Mouse (Mus musculus) kidney, postnatal 0 days (tissue): Measurements from ENCODE around the gene 1810049J17Rik. TPM values are rescaled to one million over a fixed set of nuclear protein-coding genes. Genes with fewer than 3 reads are reported as not detected.

Experiments used
- ATAC-seq: fragments of 200-750 bp; cut with Nextera tagmentation; replicated peaks from 2 replicates; pipeline ENCODE4 v1.8.0; 2017; ENCODE audit warnings: low read depth, moderate number of reproducible peaks, moderate TSS enrichment, moderate library complexity; ENCODE audit not compliant: low FRiP score
- DNase-seq: peaks from one replicate; pipeline ENCODE4 v3.0.0-alpha.2; 2016; ENCODE audit warnings: low spot score
- H3K27ac ChIP-seq: fragments of 300-500 bp; sonication (generic); 2 replicates; pipeline ENCODE4 v1.5.1; 2014; ENCODE audit warnings: mild to moderate bottlenecking
- H3K27me3 ChIP-seq: fragments of 300-500 bp; sonication (generic); 2 replicates; pipeline ENCODE4 v1.6.1; 2014; ENCODE audit warnings: low read length, mixed read lengths; ENCODE audit not compliant: insufficient read depth
- H3K36me3 ChIP-seq: fragments of 300-500 bp; sonication (generic); 2 replicates; pipeline ENCODE4 v1.6.1; 2014; ENCODE audit warnings: low read length, mixed read lengths; ENCODE audit not compliant: insufficient read depth
- H3K4me1 ChIP-seq: fragments of 300-500 bp; sonication (generic); replicated peaks from 2 replicates; pipeline ENCODE4 v1.6.1; 2014; ENCODE audit warnings: antibody characterized with exemption, low read length, mixed read lengths; ENCODE audit not compliant: insufficient read depth
- H3K4me2 ChIP-seq: fragments of 300-500 bp; sonication (generic); 2 replicates; pipeline ENCODE4 v1.6.1; 2014; ENCODE audit warnings: mild to moderate bottlenecking, low read length, moderate library complexity, mixed read lengths
- H3K4me3 ChIP-seq: fragments of 300-500 bp; sonication (generic); replicated peaks from 2 replicates; pipeline ENCODE4 v1.5.1; 2014; ENCODE audit warnings: low read depth, low read length
- H3K9ac ChIP-seq: fragments of 300-500 bp; sonication (generic); 2 replicates; pipeline ENCODE4 v1.6.1; 2014; ENCODE audit warnings: low read depth, low read length
- H3K9me3 ChIP-seq: fragments of 300-500 bp; sonication (generic); replicated peaks from 2 replicates; pipeline ENCODE4 v1.6.1; 2016; ENCODE audit warnings: low read length, inconsistent platforms, mixed read lengths
- CTCF ChIP-seq: IDR thresholded peaks from 2 replicates; pipeline ENCODE4 v1.5.1; 2016; ENCODE audit warnings: antibody characterized with exemption, low read depth, mild to moderate bottlenecking, moderate library complexity
- WGBS: fragments of 180-500 bp; shearing (Covaris S2); extraction: QIAGEN DNeasy Blood & Tissue Kit; methylation state at CpG from one replicate; pipeline ENCODE4 v1.1.7; 2014; 5-methylcytosine and 5-hydroxymethylcytosine counted together
- polyA plus RNA-seq: library from polyadenylated mRNA; unstranded; fragments of >200 nt; fragmentation: Nextera tagmentation; extraction: Ambion mirVana; gene quantifications from 2 replicates; pipeline ENCODE4 v1.2.1, GENCODE M21; 2015

1810049J17Rik gene
- polyA plus RNA-seq, 1 experiment from 2014 or later: 0.45 TPM

GRCm38 (mm10) chr15:12321091-12321787, 460 bp downstream of the 1810049J17Rik start, which contains the start of gene Golph3:
Gene Golph3 (plus strand): TSS chr15:12321450.
- Histone ChIP-seq H3K27me3 (no peaks in the 10 kb centered on the region), H3K9me3 (no peaks in the 10 kb centered on the region), H3K36me3 (no peaks in the 10 kb centered on the region), H3K4me3 (peak within 1 kb of the TSS; percentile 100), H3K4me2 (peak within 1 kb of the TSS; percentile 81), H3K4me1 (peaks cover 7% of the 10 kb centered on the region), H3K9ac (peak within 1 kb of the TSS; percentile 99), H3K27ac (peak within 1 kb of the TSS; percentile 98)
- DNase-seq (peak; percentile 97), ATAC-seq (peak; percentile 94)
- TF ChIP-seq CTCF: no peak
- WGBS: 1% methylated on average over 55 of the region's 74 CpGs

DNA sequence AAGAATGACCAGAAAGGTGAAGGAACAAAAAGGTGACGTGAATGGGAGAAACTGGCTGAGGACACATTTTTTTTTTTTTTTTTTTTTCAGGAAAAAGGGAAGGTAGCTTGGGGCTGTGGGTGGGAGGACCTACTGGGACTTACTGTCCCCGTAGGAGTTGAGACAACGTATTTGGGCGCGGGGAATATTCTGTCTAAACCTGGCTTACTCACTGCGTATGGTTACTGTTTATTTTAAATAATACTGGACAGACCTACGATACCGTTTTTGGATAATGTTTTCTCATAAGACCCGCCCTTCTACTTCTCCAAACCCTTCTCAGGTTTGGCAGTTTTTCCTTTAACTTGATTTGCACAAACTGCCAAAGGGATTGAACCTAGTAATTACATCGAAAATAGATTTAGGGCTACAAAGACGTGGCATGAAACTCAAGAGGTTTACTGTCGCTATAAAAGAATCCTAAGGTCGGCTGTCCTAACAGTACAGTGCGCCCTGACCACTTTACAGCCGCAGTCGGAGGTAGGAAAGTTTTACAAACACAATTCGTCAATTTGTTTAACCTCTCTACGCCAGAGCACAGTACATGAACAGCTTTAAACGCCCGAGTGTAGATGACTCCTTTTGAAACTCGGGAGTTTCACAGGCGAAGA, 1.1 kb downstream of the 1810049J17Rik start:
- peak; percentile 37 for DNase-seq
- ATAC-seq: no peak

GRCm38 (mm10) chr15:12319889-12320288, 1.8 kb downstream of the 1810049J17Rik start:
- Histone ChIP-seq H3K4me3 (no peak overlapping the region), H3K27me3 (no peaks in the 10 kb centered on the region), H3K4me2 (peak overlapping the region; percentile 81; the same call in 1 of the 2 replicates), H3K9ac (no peak overlapping the region), H3K9me3 (no peaks in the 10 kb centered on the region), H3K36me3 (no peaks in the 10 kb centered on the region), H3K27ac (no peak overlapping the region), H3K4me1 (peaks cover 7% of the 10 kb centered on the region)
- no peak for TF ChIP-seq CTCF
- 50% methylated on average over 5 of the region's 5 CpGs for WGBS
- no peak for DNase-seq
- no peak for ATAC-seq

More for the DNA sequence above, 1.1 kb downstream of the 1810049J17Rik start:
- WGBS: 2% methylated on average over 22 of the region's 22 CpGs
- H3K4me2 ChIP-seq: peak overlapping the region; percentile 81
- H3K9ac ChIP-seq: peak overlapping the region; percentile 99
- H3K4me3 ChIP-seq: peak overlapping the region; percentile 100
- H3K4me1 ChIP-seq: peaks cover 7% of the 10 kb centered on the region
- peak overlapping the region; percentile 98 for H3K27ac ChIP-seq
- no peaks in the 10 kb centered on the region for H3K27me3 ChIP-seq
- no peak for TF ChIP-seq CTCF
- H3K9me3 ChIP-seq: no peaks in the 10 kb centered on the region
- no peaks in the 10 kb centered on the region for H3K36me3 ChIP-seq

GRCm38 (mm10) chr15:12318451-12318850, 3.2 kb downstream of the 1810049J17Rik start:
- no peak overlapping the region for H3K9ac ChIP-seq
- 81% methylated on average over 8 of the region's 8 CpGs for WGBS
- H3K4me3 ChIP-seq: no peak overlapping the region
- no peaks in the 10 kb centered on the region for H3K36me3 ChIP-seq
- H3K27ac ChIP-seq: no peak overlapping the region
- TF ChIP-seq CTCF: no peak
- no peaks in the 10 kb centered on the region for H3K9me3 ChIP-seq
- ATAC-seq: no peak
- no peak overlapping the region for H3K4me2 ChIP-seq
- no peak for DNase-seq
- no peaks in the 10 kb centered on the region for H3K4me1 ChIP-seq
- no peaks in the 10 kb centered on the region for H3K27me3 ChIP-seq

GRCm38 (mm10) chr15:12317290-12317689, 4.4 kb downstream of the 1810049J17Rik start:
- ATAC-seq (no peak), DNase-seq (no peak)
- 72% methylated on average over 5 of the region's 5 CpGs for WGBS
- H3K4me2 ChIP-seq: no peak overlapping the region
- no peak overlapping the region for H3K4me3 ChIP-seq
- H3K9me3 ChIP-seq: no peaks in the 10 kb centered on the region
- no peaks in the 10 kb centered on the region for H3K4me1 ChIP-seq
- H3K9ac ChIP-seq: no peak overlapping the region
- no peaks in the 10 kb centered on the region for H3K36me3 ChIP-seq
- no peak for TF ChIP-seq CTCF
- H3K27ac ChIP-seq: no peak overlapping the region
- no peaks in the 10 kb centered on the region for H3K27me3 ChIP-seq

DNA sequence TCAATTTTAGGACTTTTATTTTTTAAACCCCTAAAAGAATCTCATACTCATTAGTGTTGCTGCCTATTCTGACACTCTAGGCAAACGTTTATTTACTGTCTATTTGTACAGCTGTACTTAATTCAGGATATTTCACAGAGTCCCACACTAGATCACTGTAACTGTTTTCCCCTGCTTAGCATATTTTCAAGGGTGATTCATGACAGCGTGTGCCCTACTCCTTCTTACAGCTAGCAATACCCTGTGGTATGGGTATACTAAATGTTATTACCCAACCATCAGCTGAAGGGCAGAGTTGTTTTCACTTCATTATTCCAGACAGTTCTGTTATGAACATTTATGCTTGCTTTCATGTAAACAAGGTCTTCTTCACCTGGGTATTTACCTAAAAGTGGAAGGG, 5.7 kb downstream of the 1810049J17Rik start:
- 47% methylated on average over 2 of the region's 2 CpGs for WGBS
- H3K4me3 ChIP-seq: no peak overlapping the region
- H3K4me2 ChIP-seq: no peak overlapping the region
- no peak for ATAC-seq
- no peaks in the 10 kb centered on the region for H3K4me1 ChIP-seq
- no peak for TF ChIP-seq CTCF
- no peak overlapping the region for H3K27ac ChIP-seq
- H3K9ac ChIP-seq: no peak overlapping the region
- DNase-seq: no peak
- no peaks in the 10 kb centered on the region for H3K36me3 ChIP-seq
- H3K27me3 ChIP-seq: no peaks in the 10 kb centered on the region
- no peaks in the 10 kb centered on the region for H3K9me3 ChIP-seq
